Mouse (Mus musculus) skeletal muscle tissue, postnatal 0 days (tissue): ENCODE measurements around the gene Vmn2r33. TPM values are rescaled to one million over a fixed set of nuclear protein-coding genes. Genes with fewer than 3 reads are reported as not detected.

Experiments
- polyA plus RNA-seq: library from polyadenylated mRNA; unstranded; fragments of >200 nt; fragmentation: Nextera tagmentation; extraction: Ambion mirVana; gene quantifications from 2 replicates; pipeline ENCODE4 v1.2.1, GENCODE M21; 2015

Gene Vmn2r33
- not detected in 2 replicates for polyA plus RNA-seq

GRCm38 (mm10) chr7:7566686-7567085 is at the start of gene Vmn2r33:
TSS of gene Vmn2r33 (minus strand) at chr7:7566786.

Other genes with a start within 250 kb of the Vmn2r33 start
- not detected in 2 replicates for gene Vmn2r30, start 229.2 kb downstream of the Vmn2r33 start, polyA plus RNA-seq
- not detected in 2 replicates for gene Gm45783, start 192.2 kb downstream of the Vmn2r33 start, polyA plus RNA-seq
- gene Vmn2r31, start 167.1 kb downstream of the Vmn2r33 start, polyA plus RNA-seq = not detected in 2 replicates
- not detected in 2 replicates for gene Vmn2r32, start 86.8 kb downstream of the Vmn2r33 start, polyA plus RNA-seq
- not detected in 2 replicates for gene Vmn2r34, start 122.7 kb upstream of the Vmn2r33 start, polyA plus RNA-seq